Mouse (Mus musculus): ENCODE results near the gene Klra10. TPM values are rescaled to one million over a fixed set of nuclear protein-coding genes. Genes with fewer than 3 reads are reported as not detected.

Klra10 gene
- not detected in 4 replicates for total RNA-seq (2023; ENCODE audit: inconsistent age)

GRCm38 (mm10) chr6:130281828-130282227, at the start of gene Klra10:
Klra10 (minus strand) TSS chr6:130281928.

GRCm38 (mm10) chr6:130233222-130233621, 48.5 kb downstream of the Klra10 start, which contains the start of gene Klra7:
Klra7 (minus strand) TSS chr6:130233322.

Other genes starting within 250 kb of the Klra10 start
- 0.42 to 0.45 TPM in 2 of 4 replicates, not detected in the others for gene Klra4, start 214.7 kb downstream of the Klra10 start, total RNA-seq (2023; ENCODE audit: inconsistent age)
- gene Klra8, start 152.0 kb downstream of the Klra10 start, total RNA-seq (2023; ENCODE audit: inconsistent age) = 0.67 to 1.3 TPM in 2 of 4 replicates, not detected in the others
- not detected in 4 replicates for gene Klra9, start 88.8 kb downstream of the Klra10 start, total RNA-seq (2023; ENCODE audit: inconsistent age)
- 1.1 TPM in 1 of 4 replicates, not detected in the others for gene Klra7, start 48.6 kb downstream of the Klra10 start, total RNA-seq (2023; ENCODE audit: inconsistent age)
- 0.72 to 1.2 TPM (median 0.96 TPM) in 3 of 4 replicates, not detected in the other for gene Klra3, start 55.6 kb upstream of the Klra10 start, total RNA-seq (2023; ENCODE audit: inconsistent age)
- gene Klra1, start 104.9 kb upstream of the Klra10 start, total RNA-seq (2023; ENCODE audit: inconsistent age) = 0.54 to 2.3 TPM (median 1.3 TPM) in 4 replicates

Measured in B cell, adult (primary cell).